Mouse (Mus musculus) testis, adult 2 months (tissue): ENCODE measurements around the gene Gosr2. TPM values are rescaled to one million over a fixed set of nuclear protein-coding genes. Genes with fewer than 3 reads are reported as not detected.

Experiments used
- H3K27ac ChIP-seq: fragments of 200-500 bp; 2 replicates; pipeline ENCODE4 v1.5.1; 2012; ENCODE audit warnings: low read depth, low read length; ENCODE audit not compliant: control insufficient read depth, insufficient read depth
- H3K27me3 ChIP-seq: fragments of 200-500 bp; 2 replicates; pipeline ENCODE4 v1.6.1; 2012; ENCODE audit warnings: mild to moderate bottlenecking, low read length, moderate library complexity; ENCODE audit not compliant: control insufficient read depth, insufficient read depth
- H3K36me3 ChIP-seq: fragments of 200-500 bp; 2 replicates; pipeline ENCODE4 v1.6.1; 2012; ENCODE audit warnings: mild to moderate bottlenecking, low read length; ENCODE audit not compliant: control insufficient read depth, insufficient read depth
- H3K4me1 ChIP-seq: fragments of 200-500 bp; 2 replicates; pipeline ENCODE4 v1.6.1; 2012; ENCODE audit warnings: low read length; ENCODE audit not compliant: control insufficient read depth, insufficient read depth
- H3K4me3 ChIP-seq: fragments of 200-500 bp; 2 replicates; pipeline ENCODE4 v1.5.1; 2012; ENCODE audit warnings: low read depth, mild to moderate bottlenecking, low read length, moderate library complexity, mixed read lengths; ENCODE audit not compliant: control insufficient read depth
- CTCF ChIP-seq: fragments of 200-500 bp; IDR thresholded peaks from 2 replicates; pipeline ENCODE4 v1.5.1; 2012; ENCODE audit warnings: low read depth, mild to moderate bottlenecking, inconsistent platforms, low read length, moderate library complexity; ENCODE audit not compliant: control insufficient read depth, insufficient read depth, insufficient replicate concordance
- POLR2A ChIP-seq: fragments of 200-500 bp; IDR thresholded peaks from 2 replicates; pipeline ENCODE4 v1.6.1; 2012; ENCODE audit warnings: low read depth, mild to moderate bottlenecking, inconsistent platforms, low read length, moderate library complexity; ENCODE audit not compliant: control insufficient read depth
- polyA plus RNA-seq: library from polyadenylated mRNA; depleted of rRNA; stranded (reverse); fragments of >200 nt; gene quantifications from 2 replicates; pipeline ENCODE4 v1.2.3, GENCODE M21; 2012; rRNA removed

Gene Gosr2
- polyA plus RNA-seq = 150 and 154 TPM in 2 replicates

DNA sequence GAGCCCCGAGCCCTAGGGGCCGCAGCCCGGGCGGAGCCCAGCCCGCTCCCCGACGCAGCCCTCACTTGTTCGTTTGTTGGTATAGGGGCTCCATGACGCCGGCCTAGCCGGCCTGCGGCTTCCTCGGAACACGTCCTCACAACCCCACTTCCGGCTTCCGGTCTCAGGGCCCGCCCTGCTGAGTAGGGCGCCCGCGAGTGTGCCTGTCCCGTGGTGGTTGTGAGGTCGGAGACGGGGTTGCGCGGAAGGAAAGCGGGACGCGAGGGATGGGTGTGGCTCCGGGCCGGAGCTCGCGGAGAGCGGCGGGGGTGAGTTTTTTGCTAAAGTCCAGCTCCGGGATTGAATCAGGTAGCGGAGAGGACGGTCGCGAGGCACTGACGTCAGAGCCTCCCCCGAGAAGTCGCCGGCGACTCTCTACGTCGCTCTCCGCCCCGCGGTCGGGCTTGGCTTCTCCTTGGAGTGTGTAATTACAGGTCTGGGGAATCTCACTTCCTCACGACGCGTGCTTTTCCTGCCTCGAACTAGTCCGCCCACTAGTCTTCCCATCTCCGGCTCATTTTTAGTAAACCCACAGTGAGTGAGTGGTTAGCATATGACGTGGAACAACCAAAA lies at the start of gene Gosr2:
TSS of gene Gosr2 (minus strand) at position 334 of the 612 bp plus-strand sequence.
- Histone ChIP-seq H3K4me1 (no peaks in the 10 kb centered on the region), H3K27ac (peak within 1 kb of the TSS; percentile 96), H3K4me3 (peak within 1 kb of the TSS; percentile 95), H3K27me3 (no peaks in the 10 kb centered on the region), H3K36me3 (no peaks in the 10 kb centered on the region)
- peak; percentile 87 for TF ChIP-seq POLR2A
- TF ChIP-seq CTCF = no peak

DNA sequence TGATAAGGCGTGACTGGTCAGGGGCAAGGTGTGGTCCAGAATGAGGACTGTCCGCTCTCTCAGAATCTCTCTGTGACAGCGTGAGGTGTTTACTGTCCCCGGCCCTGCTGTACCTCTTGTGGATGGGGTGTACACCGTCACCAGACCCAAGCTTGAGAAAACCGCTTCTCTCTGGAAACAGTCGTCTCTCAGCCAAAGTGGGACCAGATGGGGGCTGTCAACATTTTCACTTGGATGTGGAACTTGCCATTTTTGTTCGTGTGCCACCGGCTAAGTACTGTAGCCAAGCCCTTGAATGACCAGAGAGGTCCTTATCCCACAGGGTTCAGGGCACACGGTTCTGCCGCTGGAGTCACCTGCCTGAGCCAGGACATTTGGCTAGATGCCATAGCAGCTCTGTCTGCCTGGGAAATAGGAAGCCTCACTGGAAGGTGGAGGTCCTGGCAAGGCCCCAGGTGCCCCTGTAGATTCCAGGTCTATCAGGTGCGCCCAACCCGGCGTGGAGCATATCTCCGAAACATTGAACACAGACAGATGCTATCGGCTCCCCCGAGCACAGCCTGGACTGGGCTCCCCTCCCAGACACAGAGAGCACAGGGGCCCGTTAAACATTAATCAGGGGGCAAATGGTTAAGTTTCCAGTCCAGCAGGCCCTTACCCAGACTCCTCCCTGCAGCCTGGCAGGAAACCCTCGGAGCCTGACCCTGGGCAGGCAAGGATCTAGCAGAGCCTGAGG lies 37.5 kb upstream of the Gosr2 start:
- no peaks in the 10 kb centered on the region for H3K27me3 ChIP-seq
- H3K27ac ChIP-seq = no peak overlapping the region
- TF ChIP-seq CTCF = no peak
- TF ChIP-seq POLR2A = no peak
- H3K4me3 ChIP-seq = no peak overlapping the region
- H3K4me1 ChIP-seq = no peaks in the 10 kb centered on the region
- no peaks in the 10 kb centered on the region for H3K36me3 ChIP-seq

DNA sequence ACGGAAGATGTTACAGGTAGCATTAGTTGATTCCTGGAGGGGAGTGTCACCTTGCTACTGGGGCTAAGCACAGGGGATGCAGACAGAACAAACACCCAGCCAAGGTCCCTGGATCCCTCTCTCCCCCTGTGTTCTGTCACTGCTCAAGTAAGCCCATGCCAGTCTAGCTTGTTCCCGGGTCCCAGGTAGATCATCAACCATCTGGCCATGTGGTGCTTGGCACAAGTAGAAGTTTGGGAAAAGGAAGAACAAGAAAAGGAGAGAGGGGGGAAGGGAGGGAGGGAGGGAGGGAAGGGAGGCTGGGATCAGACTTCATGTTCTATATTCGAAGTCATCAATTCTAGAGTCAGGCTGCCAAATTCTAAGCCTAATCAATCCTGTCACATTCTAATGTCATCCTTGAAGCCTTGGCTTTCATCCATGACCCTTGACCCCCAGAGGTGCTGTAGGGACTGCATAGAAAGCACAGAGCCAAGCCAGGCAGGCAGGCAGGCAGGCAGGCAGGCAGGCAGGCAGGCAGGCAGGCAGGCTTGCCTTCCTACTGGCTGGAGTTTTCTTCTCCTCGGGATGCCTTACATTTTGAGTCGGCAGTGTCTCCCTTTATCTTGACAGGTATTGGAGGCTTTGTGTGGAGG lies 36.8 kb upstream of the Gosr2 start:
- no peak overlapping the region for H3K4me3 ChIP-seq
- H3K4me1 ChIP-seq = no peaks in the 10 kb centered on the region
- H3K36me3 ChIP-seq = no peaks in the 10 kb centered on the region
- no peaks in the 10 kb centered on the region for H3K27me3 ChIP-seq
- no peak for TF ChIP-seq POLR2A
- TF ChIP-seq CTCF = no peak
- H3K27ac ChIP-seq = no peak overlapping the region

DNA sequence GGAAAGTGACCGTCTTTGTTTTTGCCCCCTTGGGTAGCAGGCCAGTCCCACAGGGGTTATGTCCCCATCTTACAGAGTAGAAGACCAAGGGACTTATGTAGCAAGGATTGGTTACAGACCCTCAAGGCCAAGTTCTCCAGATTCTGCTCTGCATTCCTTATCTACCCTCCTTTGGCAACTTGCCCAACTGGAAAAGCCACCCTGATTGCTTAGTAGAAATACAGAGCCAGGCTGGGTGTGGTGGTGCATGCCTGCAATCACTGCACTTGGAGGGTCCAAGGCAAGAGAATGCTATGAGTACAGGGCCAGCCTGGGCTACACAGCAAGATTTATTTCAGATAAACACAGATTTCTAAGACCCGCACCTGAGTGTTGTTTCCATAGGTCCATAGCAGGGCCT lies 36.3 kb upstream of the Gosr2 start:
- no peaks in the 10 kb centered on the region for H3K27me3 ChIP-seq
- TF ChIP-seq CTCF (no peak), POLR2A (no peak)
- H3K27ac ChIP-seq = no peak overlapping the region
- H3K4me1 ChIP-seq = no peaks in the 10 kb centered on the region
- no peaks in the 10 kb centered on the region for H3K36me3 ChIP-seq
- H3K4me3 ChIP-seq = no peak overlapping the region

DNA sequence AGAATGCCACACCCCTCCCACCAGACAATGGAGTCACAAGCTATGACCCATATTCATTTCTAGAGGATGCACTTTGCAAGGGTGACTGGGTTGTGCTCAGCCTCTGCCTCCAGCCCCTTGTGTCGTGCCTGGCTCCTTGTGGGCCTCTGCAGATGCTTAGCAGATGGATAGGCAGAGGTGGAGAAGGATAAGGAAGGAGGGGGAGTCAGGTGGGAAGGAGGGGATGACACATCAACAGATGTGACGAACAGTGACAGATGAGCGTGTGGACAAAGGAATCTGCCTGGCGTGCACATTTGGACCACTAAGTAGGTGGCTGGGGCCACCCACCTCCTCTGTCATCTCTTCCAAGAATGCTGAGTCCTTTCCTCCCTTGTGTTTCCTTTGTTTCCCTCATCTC lies 35.4 kb upstream of the Gosr2 start:
- Histone ChIP-seq H3K4me3 (no peak overlapping the region), H3K4me1 (no peaks in the 10 kb centered on the region), H3K36me3 (no peaks in the 10 kb centered on the region), H3K27me3 (no peaks in the 10 kb centered on the region), H3K27ac (no peak overlapping the region)
- TF ChIP-seq POLR2A = no peak
- no peak for TF ChIP-seq CTCF

DNA sequence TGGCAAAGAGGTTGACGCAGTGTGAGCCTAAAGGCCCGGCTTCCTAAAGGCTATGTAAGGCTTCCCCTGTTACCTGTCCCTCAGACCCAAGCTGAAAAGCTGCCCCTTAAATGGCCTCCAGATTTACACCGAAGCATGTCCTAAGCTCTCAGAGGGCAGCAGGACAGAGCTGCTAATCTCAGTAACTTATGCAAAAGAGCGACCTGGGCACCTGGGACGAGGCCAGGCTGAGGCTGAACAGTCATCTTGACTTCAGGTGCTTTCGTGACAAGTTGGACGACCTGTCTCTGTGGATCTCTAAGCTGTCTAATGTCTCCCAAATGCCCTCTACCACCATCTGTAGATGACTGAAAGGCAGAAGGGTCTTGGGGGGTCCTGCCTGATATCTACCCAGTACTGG lies 34.6 kb upstream of the Gosr2 start:
- no peak overlapping the region for H3K4me3 ChIP-seq

DNA sequence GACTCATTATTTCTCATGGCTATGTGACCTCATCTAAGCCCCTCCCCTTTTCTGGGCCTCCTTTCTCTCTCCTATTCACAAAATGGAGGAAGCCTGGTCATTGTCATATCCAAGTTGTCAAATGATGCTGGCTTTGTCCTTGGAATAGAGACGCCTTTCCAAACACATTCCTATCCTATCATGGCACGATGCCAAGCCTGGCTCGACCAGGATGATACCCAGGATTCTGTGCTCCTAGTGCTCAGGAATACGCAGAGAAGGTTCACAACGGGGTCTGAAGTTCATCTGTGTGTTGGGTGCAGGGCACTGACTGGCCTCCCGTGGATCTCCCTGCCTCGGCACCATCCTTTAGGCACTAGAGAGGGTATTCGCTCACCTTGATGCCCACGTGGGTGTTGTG lies 33.9 kb upstream of the Gosr2 start:
- TF ChIP-seq CTCF = no peak
- H3K27me3 ChIP-seq = no peaks in the 10 kb centered on the region

More for the DNA sequence above, 34.6 kb upstream of the Gosr2 start:
- Histone ChIP-seq H3K4me1 (no peaks in the 10 kb centered on the region), H3K27ac (no peak overlapping the region), H3K27me3 (no peaks in the 10 kb centered on the region), H3K36me3 (no peaks in the 10 kb centered on the region)
- no peak for TF ChIP-seq CTCF
- no peak for TF ChIP-seq POLR2A

More for the DNA sequence above, 33.9 kb upstream of the Gosr2 start:
- Histone ChIP-seq H3K4me3 (no peak overlapping the region), H3K4me1 (no peaks in the 10 kb centered on the region), H3K27ac (no peak overlapping the region), H3K36me3 (no peaks in the 10 kb centered on the region)
